Mouse (Mus musculus) WW6 (cell line): ENCODE measurements at regions not wholly inside any gene's neighbourhood (a gene's known extent, or its start where the extent isn't known, plus 50 kb on each side); places are given as distances from the start of the nearest gene placed in this dataset.
"Not testable (repeated sequence)": the region's sequence is repeated elsewhere in the genome, so short reads cannot be mapped to it uniquely, and the experiment has no call there.

Source experiments
- DNase-seq: peaks from one replicate; pipeline ENCODE4 v3.0.0-alpha.2; 2013; ENCODE audit warnings: low read depth, low spot score

- DNase-seq: no peak
Observed at GRCm38 (mm10) chr17:50397324-50397723, 103.9 kb upstream of the Dazl start.

GRCm38 (mm10) chr17:50407249-50407990, 101.8 kb upstream of the Plcl2 start:
- no peak for DNase-seq

- no peak for DNase-seq
Observed at GRCm38 (mm10) chr17:50408581-50408980, 100.6 kb upstream of the Plcl2 start.

GRCm38 (mm10) chr17:50409271-50409670, 99.9 kb upstream of the Plcl2 start:
- DNase-seq: no peak

GRCm38 (mm10) chr17:50409895-50410294, 99.3 kb upstream of the Plcl2 start:
- DNase-seq: no peak

- DNase-seq: no peak
Observed at GRCm38 (mm10) chr17:50410296-50410695, 98.9 kb upstream of the Plcl2 start.

- no peak for DNase-seq
Observed at GRCm38 (mm10) chr17:50412446-50412845, 96.8 kb upstream of the Plcl2 start.

GRCm38 (mm10) chr17:50413916-50414315, 95.3 kb upstream of the Plcl2 start:
- DNase-seq: no peak

GRCm38 (mm10) chr17:50415331-50416005, 93.7 kb upstream of the Plcl2 start:
- no peak for DNase-seq

GRCm38 (mm10) chr17:50416119-50416518, 93.1 kb upstream of the Plcl2 start:
- DNase-seq: no peak

- no peak for DNase-seq
Observed at GRCm38 (mm10) chr17:50416538-50417113, 92.6 kb upstream of the Plcl2 start.

GRCm38 (mm10) chr17:50418863-50419383, 90.3 kb upstream of the Plcl2 start:
- DNase-seq: no peak

GRCm38 (mm10) chr17:50419551-50419950, 89.7 kb upstream of the Plcl2 start:
- DNase-seq: not testable (repeated sequence)

GRCm38 (mm10) chr17:50419966-50420365, 89.2 kb upstream of the Plcl2 start:
- no peak for DNase-seq

- DNase-seq: no peak
Observed at GRCm38 (mm10) chr17:50420690-50421089, 88.5 kb upstream of the Plcl2 start.

- DNase-seq: no peak
Observed at GRCm38 (mm10) chr17:50421476-50421875, 87.7 kb upstream of the Plcl2 start.

- no peak for DNase-seq
Observed at GRCm38 (mm10) chr17:50425110-50425509, 84.1 kb upstream of the Plcl2 start.

GRCm38 (mm10) chr17:50425531-50425930, 83.7 kb upstream of the Plcl2 start:
- DNase-seq: no peak

- DNase-seq: no peak
Observed at GRCm38 (mm10) chr17:50426146-50426545, 83.1 kb upstream of the Plcl2 start.

GRCm38 (mm10) chr17:50427331-50428003, 81.7 kb upstream of the Plcl2 start:
- DNase-seq: peak; percentile 62

- no peak for DNase-seq
Observed at GRCm38 (mm10) chr17:50428004-50428560, 81.1 kb upstream of the Plcl2 start.

- no peak for DNase-seq
Observed at GRCm38 (mm10) chr17:50432559-50432958, 76.6 kb upstream of the Plcl2 start.
